Mouse (Mus musculus) cerebellum, postnatal 14 days (tissue): Measurements from ENCODE around the gene March9.
A peak's percentile ranks its signal among the peaks of the same experiment; 100 is the strongest.

Source experiments
- DNase-seq, 2 experiments: peaks; one replicate each; pipeline ENCODE4 v3.0.0; 2021; ENCODE audit warnings: mixed read lengths in 2 of 2

March9 gene

DNA sequence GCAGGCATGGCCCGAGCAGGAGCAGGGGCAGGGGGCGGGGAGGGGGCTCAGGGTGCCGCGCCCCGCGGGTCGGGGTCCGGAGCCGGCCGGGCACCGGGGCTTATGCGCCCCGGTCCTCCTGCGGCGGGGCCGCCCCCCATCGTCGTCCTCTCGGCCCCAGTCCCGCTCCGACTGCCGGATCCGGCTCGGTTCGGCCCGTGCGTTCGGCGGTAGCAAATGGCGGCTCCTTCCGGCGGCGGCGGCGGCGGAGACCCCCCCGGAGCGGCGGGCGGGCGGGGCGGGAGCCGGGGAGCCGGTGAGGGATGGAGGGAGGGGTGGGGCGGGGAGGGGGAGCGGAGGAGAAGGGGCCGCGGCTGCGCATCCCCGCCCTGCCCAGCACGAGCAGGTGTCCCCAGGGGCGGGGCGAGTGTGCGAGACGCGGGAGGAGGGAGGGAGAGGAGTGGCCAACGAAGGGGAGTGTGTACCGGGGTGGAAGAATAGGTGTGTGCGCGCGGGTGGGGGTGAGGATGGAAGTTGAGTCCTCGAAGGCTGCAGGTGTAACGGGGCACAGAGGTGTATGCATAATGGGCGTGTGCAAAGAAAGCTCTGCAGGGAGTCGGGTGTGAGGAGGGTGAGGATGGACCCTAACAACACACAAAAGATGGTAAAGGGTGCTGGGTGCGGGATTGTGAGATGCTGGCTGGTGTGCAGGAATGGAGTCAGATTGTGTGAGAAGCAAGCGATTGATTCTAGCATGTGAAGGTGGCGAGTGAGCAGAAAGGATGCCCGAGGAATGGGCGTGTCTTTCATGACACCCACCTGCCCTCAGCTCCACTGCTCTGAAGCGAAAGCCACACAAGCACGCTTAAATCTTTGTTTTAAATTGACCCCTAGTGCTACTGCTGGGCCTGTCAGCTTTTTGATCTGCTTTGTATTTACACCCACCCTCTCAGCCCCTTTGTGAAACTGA lies at the start of gene March9:
Gene March9, minus strand, starts transcription at position 217 of the 949 bp plus-strand sequence.
- peak; percentile 91 to 92 for DNase-seq

- DNase-seq = no peak
These were observed 48.2 kb upstream of the March9 start for GRCm38 (mm10) chr10:127108262-127108583.

DNA sequence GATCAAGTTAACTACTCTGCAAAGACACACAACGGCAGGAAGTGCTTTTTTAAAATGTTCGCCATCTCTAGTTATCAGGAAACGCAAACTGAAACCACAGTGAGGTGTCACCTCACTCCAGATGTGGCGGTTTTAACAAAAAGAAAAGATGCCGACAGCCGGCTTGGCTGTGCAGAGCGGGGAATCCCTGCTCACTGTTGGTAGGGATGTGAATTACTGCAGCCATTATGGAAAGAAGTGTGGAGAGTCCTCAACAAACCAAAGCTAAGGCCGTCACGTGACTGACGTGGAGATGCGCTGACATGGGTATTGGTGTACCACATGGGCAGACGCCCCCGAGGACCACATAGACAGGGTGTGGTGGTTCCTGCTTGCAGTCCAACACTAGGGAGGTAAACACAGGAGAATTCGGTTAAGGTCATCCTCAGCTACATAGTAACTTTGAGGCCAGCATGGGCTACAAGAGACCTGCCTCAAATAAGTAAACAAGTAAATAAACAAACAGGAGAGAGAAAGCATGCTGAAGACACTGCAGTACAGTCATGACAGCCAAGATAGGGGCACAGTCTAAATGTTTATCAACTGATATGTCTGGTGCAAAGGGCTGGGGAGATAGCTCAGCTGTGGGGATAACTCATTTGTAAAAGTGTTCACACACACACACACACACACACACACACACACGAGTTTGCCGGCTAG lies 47.7 kb upstream of the March9 start:
- DNase-seq = no peak

GRCm38 (mm10) chr10:127103631-127104030 lies 43.6 kb upstream of the March9 start:
- DNase-seq = no peak

GRCm38 (mm10) chr10:127101151-127101550 lies 41.2 kb upstream of the March9 start:
- DNase-seq = no peak

DNA sequence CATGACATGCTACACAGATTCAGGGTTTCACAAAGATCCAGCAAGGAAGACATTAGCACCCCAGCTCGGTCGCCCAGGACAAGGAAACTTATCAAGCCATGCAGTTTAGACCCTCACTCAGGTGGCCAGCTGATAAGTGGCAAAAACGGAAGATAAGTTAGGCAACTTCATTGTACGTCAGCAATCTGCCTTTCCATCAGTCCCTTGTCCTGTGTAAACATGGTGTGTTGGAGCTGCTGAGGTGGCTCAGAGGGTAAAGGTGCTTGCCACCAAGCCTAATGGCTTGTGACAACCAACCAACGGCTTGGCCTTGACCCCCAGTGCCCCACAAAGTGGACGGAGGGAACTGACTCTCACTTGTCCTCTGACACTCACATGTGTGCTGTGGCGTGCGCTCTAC lies 40.4 kb upstream of the March9 start:
- no peak for DNase-seq

DNA sequence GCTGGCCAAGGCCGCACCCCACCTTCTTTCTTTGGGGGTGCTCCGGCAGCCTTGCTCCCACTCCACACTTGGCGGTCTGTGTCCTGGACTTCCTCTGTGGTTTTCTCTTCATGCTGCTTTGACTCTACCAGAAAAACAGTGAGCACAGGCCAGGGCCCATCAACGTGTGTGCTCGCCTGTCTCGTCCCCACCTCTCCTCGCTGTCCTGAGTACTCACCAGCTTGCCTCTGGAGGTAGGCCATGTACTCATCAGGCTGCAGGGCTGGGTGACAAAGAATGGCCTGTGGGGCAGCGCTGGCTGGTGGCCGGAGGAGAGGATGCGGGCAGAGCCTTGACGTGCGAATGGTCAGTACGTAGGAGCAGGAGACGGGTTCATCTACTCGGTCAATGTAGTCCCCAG lies 39.9 kb upstream of the March9 start:
- DNase-seq = no peak

DNA sequence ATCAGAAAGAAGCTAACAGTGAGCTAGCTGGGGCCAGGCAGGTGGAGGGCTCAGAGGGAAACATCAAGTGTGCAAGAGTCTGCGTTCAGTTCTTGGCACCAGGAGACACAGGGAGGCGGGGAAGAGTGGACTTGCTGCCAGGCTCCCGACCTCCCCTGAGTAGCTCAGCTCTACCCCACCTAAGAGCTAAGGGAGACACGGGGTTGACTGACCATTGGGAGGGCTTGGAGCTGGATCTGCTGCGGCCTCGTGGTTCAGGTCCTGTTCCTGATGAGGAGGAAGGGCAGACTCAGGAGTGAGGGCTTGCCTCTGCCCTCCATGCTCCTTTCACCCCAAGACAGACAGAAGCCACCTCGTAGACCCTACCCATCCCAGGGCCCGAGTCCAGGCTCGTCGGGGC lies 39.2 kb upstream of the March9 start:
- no peak for DNase-seq

DNA sequence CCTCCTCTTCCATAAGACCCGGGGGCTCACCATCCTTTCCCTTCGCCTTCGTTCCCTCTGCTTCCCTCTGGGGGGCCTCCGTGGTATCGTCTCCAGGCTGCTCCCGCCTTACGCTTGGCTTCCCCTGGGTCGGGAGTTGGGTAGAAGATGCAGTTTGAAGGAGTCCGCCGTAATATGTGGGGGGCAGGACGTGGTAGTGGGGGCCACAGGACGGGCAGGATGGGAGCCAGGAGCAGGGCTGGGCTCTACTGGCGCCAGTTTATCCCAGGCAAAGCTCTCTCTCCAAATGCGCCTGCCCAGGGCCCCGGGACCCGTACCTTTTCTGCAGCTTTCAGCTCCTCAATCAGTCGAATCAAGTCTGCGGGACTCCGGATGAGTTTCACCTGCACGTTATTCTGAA lies 38.5 kb upstream of the March9 start:
- DNase-seq = no peak

DNA sequence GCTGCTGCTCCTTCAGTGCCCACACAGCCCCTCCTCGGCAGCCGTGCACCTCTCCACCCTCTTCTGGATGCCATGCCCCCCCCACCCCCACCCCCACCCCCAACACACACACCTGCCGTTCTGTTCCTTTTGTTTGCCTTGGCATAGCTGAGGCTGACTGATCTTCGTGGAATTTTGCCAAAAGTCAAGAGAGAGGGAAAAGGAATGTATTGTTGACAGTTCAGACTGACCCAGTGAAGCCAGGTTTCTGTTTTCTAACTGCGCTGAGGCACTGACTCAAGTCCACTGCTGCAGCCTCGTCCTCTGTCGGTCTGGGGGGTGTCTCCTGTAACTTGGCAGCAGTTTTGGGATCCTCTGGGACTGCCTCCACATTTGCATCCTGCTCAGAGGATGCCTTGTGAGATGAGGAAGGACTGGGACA lies 34.4 kb upstream of the March9 start:
- DNase-seq = peak in 1 of 2 experiments; percentile 43

DNA sequence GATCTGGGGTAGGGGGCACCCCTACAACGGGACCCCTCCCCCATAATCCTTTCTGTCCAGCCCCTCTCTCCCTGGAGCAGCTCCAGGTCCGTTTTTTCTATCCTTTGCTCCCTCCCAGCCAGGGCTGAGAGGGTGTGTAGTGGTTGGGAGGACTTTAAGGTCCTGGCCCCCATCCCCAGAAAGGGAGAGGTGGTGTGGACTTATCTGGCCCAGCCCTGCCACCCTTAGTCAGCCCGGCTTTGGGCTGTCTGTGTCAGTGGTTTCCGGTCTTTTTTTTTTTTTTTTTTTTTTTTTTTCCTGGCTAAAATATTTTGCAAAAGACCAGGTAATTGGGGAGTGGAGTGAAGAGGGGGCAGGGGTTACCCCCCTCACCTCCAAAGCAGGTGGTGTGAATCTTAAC lies 32.8 kb upstream of the March9 start:
- no peak for DNase-seq

DNA sequence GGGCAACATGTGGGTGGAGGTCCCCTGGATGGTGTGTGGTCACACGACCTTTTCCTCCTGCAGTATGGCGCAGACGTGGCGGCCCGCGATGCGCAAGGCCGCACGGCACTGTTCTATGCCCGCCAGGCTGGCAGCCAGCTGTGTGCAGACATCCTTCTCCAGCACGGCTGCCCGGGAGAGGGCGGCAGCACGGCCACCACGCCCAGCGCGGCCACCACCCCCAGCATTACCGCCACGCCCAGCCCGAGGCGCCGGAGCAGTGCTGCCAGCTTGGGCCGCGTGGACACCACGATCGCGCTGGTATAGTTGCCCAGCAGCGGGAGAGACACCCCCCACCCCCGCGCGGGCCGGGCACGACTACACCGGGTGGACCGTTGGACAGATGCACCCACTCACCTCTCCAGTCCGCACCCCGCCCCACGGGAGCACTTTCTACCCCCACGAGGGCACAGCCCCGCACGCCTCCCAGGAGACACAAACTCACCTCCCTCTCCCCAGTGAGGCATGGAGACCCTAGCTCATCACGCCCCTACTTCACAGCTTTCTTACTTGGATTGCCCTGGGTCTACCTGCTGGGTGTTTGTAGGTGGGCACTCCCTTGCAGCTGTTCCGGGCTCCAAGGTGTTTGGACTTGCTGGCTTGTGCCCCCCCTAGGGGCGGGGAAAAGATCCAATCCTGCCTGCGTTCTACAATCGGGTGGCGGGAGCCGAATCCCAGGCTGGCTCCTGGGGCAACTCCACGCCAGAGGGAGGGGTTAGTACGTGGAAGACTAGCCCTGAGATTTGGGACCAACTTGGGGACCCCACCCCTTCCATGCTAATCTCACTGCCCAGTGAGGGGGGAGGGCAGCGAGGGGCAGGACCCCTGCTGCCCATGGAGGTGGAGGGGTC lies 31.8 kb upstream of the March9 start:
- DNase-seq = peak; percentile 40 to 53

GRCm38 (mm10) chr10:127090560-127091411 lies 30.8 kb upstream of the March9 start:
- peak; percentile 54 to 63 for DNase-seq

DNA sequence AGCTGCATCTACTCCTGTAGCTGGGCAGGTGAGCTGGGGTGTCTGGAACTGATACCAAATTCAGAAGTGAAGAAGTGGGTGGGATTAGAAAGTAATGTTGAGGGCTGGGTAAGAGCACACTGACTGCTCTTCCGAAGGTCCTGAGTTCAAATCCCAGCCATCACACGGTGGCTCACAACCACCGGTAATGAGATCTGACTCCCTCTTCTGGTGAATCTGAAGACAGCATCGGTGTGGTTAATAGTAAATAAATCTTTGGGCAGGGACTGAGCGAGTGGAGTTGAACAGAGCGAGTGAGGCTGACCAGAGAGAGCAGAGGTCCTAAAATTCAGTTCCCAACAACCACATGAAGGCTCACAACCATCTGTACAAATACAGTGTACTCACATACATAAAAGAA lies 25.6 kb upstream of the March9 start:
- DNase-seq = no peak

DNA sequence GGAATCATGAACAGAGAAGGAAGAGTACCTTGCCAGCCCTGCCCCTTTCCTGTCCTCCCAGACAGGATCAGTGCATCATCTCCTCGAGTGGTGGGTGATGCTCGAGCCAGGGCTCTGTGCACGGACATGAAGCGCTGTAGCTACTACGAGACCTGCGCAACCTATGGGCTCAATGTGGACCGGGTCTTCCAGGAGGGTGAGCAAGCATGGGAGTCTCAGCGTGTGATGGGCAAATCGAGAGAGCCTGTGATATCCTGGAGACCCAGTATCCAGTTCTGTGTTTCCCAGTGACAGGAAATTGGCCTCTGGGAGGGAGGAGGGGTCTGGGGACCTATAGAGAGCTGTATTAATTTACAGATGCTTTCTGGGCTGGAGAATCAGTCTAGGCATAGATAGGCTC lies 25.1 kb upstream of the March9 start:
- DNase-seq = no peak

- DNase-seq = peak in 1 of 2 experiments; percentile 66
These were observed 23.9 kb upstream of the March9 start for GRCm38 (mm10) chr10:127083915-127084306.

- peak in 1 of 2 experiments; percentile 26 for DNase-seq
These were observed 23.4 kb upstream of the March9 start for GRCm38 (mm10) chr10:127083292-127083914.

DNA sequence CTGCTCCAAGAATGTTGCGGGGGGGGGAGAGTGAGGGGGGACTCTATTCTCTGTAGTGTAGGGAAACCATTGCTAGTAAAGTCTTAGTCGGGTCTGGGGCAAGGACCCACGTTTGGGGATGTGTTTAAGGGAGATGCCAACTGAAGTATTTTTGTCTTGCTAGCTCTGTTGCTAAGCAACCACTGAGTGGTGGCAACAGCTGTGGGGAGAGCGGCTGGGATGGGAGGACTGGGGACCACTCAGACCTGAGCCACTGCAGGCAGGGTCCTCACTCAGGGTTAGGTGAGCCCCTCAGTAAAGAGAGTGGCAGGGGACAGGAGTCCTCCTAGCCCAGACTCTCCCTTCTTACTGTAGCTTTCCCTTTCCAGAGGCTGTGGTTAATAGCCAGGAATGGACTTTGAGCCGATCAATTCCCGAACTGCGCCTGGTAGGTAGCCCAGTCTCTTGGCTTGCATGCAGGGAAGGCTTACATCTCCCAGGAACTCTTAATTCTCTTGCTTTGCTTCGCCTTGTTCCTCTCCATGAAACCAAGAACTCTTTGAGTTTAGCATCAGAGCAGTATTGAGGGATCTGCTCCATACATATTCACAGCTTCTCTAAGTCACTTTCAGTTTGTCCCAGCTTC lies 22.1 kb upstream of the March9 start:
- peak in 1 of 2 experiments; percentile 24 for DNase-seq

DNA sequence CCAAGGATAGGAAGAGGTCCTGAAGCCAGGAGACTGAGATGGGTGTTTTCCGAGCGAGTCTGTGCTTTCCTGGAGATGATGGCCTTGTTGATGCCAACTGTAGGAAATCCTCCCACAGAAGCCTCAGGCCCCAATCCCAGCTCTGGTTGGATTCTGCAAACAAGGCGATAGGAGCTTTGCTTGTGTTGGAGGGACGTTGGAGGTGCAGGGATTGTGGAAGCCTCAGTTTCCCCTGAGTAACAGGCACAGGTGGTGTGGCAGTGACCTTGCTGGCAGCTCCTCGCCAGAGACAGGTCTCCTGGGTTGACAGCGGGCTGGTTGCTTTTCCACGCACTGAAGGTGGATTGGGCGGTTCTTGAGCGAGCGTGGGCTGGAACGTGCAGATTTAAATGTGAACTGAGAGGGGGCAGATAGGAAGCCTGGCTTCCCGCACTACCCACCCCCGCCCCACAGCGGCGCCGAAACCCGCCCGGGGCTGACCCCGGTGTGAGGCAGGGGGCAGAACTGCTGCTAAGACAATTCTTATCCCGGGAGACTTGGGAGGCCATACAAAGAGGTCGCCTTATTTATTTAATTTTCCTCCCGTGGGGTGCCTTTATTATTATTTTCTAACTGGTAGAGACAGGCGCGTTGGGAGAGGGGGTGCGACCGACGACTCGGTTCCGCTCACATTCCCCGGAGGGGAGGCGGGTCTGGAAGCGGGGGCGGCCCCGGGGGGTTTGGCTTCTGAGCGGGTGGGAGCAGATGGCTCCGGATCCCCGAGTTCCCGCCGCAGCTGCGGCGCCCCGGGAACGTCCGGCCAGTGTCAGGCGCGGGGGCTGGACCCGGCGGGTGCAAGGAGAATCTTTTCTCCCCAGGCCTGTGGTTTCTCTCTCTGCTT lies 21.2 kb upstream of the March9 start:
- DNase-seq = peak; percentile 65 to 70
